Mouse (Mus musculus): ENCODE measurements around the gene 4932438A13Rik. TPM values are rescaled to one million over a fixed set of nuclear protein-coding genes. Genes with fewer than 3 reads are reported as not detected.

The 4932438A13Rik gene
- 1.7 and 3.6 TPM in 2 replicates for polyA plus RNA-seq (2012; ENCODE audit: low replicate concordance)

GRCm38 (mm10) chr3:36862721-36863275 lies at the start of gene 4932438A13Rik:
TSS of gene 4932438A13Rik (plus strand) at chr3:36863104.

GRCm38 (mm10) chr3:37063406-37063805 lies 200.5 kb downstream of the 4932438A13Rik start, which contains the start of gene Adad1:
TSS of gene Adad1 (plus strand) at chr3:37063527.

Other genes with a start within 250 kb of the 4932438A13Rik start
- 1.1 and 1.3 TPM in 2 replicates for gene Bbs7, start 249.6 kb upstream of the 4932438A13Rik start, polyA plus RNA-seq (2012; ENCODE audit: low replicate concordance)
- not detected in 2 replicates for gene Trpc3, start 172.9 kb upstream of the 4932438A13Rik start, polyA plus RNA-seq (2012; ENCODE audit: low replicate concordance)
- not detected in 2 replicates for gene Adad1, start 200.4 kb downstream of the 4932438A13Rik start, polyA plus RNA-seq (2012; ENCODE audit: low replicate concordance)

All from leukemia stem cell, adult 10-12 weeks (primary cell).